Mouse (Mus musculus): ENCODE measurements at regions not wholly inside any gene's neighbourhood (a gene's known extent, or its start where the extent isn't known, plus 50 kb on each side); places are given as distances from the start of the nearest gene placed in this dataset.

DNA sequence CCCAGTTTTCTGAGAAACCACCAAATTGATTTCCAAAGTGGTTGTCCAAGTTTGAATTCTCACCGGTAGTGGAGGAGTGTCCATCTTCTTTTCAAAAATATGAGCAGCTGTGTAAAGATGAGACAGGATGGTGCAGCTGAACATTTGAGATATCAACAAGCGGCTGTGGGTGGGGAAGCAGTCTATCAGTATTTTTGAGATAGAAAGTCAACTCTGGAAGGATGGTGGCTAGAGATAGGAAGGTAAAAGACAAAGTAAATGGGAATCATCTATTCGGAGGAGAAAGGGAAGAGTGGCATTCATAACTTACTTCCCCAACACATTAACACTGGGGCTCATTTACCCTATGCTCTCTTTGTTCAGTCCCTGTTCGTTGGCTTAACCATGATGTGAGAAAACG is 146.9 kb upstream of the Gmnc start:
- no peak for DNase-seq (ENCODE audit: low spot score in 2 of 2)

DNA sequence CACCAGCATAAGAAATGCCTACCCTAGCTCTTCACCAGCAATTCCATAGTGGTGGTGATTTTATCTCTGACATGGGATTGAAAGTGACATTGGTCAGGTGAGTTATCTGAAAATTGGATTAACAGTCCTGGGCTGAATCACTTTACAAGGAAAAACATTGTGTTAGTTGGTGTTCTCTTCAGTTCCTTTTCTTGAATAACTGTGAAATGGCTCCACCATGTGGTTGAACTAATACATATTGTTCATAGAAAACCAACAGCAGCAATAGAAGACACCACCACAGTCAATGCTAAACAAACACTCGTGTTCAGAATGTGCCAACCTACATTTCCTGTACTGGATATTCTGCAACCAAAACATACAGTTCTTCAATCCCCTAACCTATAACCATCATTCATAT is 147.5 kb upstream of the Gmnc start:
- DNase-seq (ENCODE audit: low spot score in 2 of 2), result no peak

DNA sequence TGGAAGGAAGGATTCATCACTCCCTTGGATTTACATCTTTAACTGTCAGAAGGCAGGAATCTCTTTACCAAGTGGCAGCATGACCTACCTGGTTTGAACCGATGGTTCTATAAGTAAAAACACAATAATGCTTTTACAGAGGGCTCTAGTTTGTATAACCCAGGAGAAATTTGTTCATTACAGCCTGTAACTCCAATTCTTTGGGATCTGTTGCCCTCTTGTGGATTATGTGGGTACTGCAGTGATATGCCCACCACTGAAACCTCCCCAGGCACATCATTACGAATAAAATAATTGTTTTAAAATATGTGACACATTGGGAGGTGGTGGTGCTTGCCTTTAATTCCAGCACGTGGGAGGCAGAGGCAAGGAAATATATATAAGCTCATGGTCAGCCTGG is 148.6 kb upstream of the Gmnc start:
- DNase-seq (ENCODE audit: low spot score in 2 of 2), result peak in 1 of 2 experiments; percentile 20

DNA sequence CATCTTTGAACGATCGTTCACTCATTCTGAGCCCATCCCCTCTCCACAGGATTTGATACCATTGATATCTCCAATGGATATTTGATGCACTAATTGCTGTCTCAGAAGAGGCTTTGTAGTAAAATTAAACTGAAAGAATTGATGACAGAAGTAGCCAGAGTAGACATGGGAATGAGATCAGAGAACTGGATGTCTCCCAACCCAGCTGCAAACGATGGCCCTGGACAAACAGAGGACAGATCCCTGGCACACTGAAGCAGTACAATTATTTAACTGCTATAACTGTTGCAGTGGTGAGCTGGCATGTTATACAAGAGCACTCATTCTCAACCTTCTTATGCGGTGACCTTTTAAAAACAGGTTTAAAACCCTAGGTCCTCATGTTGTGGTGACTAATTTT is 151.5 kb upstream of the Ostn start:
- DNase-seq (ENCODE audit: low spot score in 2 of 2), result no peak

DNA sequence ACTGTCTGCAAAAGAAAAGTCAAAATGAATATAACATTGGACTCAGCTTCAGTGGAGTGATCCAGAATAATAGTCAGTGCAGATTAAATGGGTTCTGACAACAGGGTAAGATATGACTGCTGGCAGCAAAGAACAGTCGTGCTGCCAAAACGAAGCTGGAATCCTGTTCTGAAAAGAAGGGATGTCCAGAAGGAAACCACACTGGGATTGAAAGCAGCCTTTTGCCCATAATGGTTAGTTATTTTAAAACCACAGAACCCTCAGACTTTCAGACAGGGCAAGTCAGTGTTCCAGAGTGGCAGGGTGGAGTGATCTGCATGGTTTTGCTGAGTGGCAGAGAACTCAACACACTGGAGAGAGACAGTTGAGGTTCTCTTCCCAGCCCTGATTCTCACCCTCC is 111.6 kb upstream of the Ostn start:
- DNase-seq (ENCODE audit: low spot score in 2 of 2), result no peak

Measured in urinary bladder, adult 18-20 months (tissue).